Mouse (Mus musculus) megakaryocyte-erythroid progenitor cell, adult 5-6 weeks (primary cell): ENCODE measurements at regions not wholly inside any gene's neighbourhood (a gene's known extent, or its start where the extent isn't known, plus 50 kb on each side); places are given as distances from the start of the nearest gene placed in this dataset.
A peak's percentile ranks its signal among the peaks of the same experiment; 100 is the strongest.

Source experiments
- ATAC-seq: replicated peaks from 2 replicates; pipeline ENCODE4 v1.8.0; 2016; ENCODE audit warnings: mild to moderate bottlenecking, inconsistent platforms; ENCODE audit not compliant: severe bottlenecking, poor library complexity, low FRiP score, low TSS enrichment

DNA sequence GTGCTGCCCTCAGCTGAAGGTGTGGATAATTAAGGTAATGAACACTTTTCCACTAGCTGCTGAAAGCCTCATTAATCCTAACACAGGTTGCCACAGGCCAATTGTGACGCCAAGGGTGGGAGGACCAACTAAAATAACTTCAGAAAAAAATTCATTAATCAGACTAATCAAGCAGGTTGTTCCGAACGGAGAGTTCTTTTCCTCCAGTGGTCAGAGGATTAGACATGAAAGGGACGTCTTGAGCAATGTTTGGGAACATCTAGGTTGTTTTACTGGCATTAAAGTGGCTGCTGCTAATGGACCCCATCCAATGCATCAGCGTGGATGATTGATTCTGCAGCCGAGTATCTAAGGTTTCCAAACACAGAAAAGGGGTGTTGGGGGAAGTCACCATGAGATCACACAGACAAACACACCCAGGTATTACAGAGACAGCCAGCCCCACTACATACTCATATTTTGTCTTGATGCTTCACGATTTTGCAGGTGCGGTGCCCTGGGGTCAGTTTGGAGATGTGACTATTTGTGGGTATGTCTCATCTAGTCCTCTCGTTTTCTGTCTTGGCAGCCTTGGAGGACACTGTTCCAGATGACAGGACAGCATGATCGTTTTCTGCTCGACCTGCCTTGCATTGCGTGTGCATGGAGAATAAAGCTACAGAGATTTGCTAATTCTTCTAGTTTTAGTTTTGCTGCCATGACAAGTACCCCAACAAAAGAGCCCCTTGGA, 164.0 kb downstream of the 4933412E24Rik start:
- ATAC-seq = no peak

DNA sequence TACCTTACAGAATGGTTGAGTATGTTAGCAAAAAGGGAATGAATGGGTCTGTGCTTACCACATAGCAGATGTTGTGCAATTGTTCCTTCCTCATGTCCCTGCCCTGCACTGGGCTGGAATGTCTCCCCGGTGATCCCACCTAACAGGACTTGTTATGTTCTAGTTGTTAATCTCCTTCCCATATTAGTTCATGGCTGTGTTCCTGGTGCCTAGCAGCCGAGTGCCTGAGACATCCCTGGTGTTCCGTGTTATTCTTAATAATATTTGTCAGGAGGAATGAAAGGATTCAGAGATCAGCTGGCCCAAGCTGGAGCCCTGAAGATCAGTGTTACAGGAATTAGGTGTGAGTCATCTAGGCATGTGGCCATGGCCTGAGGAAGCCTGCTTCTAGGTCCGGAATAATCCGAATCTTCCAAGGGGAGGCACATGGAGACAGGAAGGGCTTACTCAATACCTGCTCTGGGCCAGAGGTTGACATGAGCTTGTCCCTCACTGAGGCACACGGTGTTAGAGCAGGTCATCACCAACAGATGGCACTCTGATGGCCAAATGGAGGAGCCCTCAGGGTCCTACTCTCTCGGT, 171.2 kb downstream of the 4933412E24Rik start:
- ATAC-seq = no peak

DNA sequence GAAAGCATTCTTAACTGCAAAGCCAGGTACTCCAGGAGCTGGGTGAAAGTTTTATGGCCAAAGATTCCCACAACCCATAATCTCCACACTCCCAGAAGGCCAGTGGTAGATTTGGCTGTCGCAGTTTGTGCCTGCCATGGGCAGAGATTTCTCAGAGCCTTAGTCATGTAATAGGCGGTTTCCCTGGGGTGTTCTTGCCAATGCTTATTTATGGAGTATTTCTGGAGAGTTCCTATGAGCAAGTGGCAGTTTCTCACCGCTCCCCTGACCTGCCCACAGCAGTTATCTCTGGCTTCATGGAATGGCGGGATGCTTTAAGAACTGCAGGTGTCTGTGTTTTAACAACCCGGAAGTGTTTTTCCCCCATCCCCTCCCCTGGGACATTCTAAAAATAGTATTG, 179.8 kb downstream of the 4933412E24Rik start:
- no peak for ATAC-seq

DNA sequence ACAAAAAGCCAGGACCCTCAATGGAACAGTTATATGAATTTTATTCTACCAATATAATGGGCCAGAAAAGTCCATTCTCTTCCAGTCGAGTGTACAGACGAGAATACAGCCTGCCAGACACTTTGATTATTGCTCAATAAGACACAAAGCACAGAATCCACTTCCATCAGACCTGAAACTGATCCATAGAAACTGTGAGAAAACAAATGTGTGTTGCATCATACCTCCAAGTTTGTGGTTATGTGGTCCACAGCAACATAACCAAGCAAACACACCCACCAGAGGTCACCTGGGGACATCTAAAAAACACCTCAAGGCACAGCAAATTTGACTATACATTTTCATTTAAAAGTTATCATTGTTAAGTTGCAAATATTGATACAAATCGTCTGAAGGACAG, 183.2 kb downstream of the 4933412E24Rik start:
- no peak for ATAC-seq

DNA sequence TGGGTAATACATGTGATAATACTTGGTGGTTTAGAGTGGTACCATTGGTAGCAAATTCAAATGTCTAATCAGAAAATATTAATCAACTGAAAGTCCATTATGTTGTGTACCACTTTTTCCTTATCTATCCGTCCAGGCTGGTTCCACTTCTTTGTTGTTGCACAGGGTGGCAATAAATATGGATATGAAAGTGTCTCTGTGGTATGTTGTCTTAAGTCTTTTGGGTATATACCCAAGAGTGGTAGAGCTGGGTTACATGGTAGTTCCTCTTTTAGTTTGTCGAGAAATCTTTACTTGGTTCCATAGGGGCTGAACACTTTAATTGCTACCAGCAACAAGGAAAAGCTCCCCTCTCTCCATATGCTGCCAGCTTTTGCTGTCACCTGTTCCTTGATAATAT, 184.9 kb downstream of the 4933412E24Rik start:
- no peak for ATAC-seq

DNA sequence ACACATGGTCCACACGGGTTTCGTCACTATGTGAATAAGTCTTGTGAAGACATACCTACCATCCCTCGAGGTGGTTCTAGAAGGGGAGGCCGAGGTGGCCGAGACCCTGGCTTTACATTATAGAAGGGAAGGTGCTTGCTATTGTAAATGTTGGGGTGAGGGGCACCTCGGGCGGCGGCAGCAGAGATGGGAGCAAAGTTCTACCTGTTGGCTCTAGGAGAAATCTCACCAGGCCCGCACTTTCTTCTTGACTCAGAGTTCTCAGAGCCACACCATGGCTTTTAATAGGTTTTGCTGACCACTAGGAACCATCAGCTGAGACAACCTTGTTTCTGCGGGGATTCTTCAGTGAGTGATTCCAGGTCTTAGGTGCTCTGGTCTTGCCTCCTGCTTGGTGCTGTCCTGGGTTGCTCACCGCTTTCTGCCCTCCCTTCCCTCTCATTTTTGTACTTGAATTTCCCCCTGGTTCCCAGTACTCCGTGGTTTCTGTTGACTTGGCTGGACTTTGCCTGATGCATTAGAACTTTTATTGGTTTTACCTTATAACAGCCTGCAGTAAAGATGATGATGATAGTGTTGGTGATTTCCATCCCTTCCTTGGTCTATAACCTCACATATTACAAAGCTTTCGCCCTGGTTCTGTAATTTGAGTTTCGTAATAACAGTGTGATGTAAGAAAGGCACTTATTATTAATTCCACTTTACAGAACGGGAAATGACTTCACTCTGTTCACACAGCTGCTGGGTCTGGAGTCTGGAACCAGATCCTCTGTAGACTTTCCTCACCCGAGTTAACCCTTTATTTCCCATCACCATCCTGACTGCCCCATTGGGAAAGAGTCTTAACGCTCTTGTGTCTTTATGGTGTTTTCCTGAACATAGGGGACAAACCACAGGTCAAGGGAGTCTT, 185.6 kb downstream of the 4933412E24Rik start:
- no peak for ATAC-seq

DNA sequence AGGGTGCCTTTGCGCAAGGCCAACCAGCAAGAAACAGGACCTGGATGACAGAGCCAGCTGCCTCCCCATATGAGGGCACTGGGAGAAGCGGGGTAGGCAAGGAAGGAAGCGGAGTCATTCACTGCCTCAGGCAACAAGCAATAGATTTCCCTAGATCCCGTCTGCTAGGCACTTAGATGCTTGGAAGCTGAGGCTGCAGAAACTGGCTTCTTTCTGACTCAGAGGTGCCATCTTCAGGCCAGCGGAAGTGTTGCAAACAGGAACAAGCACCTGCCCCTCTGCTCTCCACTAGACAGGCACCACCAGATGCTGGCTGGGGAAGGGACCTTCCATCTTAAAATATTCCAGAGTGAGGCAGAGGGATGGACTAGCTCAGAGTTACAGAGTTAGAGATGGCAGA, 188.0 kb downstream of the 4933412E24Rik start:
- peak; percentile 70; the same call in 1 of the 2 replicates for ATAC-seq

DNA sequence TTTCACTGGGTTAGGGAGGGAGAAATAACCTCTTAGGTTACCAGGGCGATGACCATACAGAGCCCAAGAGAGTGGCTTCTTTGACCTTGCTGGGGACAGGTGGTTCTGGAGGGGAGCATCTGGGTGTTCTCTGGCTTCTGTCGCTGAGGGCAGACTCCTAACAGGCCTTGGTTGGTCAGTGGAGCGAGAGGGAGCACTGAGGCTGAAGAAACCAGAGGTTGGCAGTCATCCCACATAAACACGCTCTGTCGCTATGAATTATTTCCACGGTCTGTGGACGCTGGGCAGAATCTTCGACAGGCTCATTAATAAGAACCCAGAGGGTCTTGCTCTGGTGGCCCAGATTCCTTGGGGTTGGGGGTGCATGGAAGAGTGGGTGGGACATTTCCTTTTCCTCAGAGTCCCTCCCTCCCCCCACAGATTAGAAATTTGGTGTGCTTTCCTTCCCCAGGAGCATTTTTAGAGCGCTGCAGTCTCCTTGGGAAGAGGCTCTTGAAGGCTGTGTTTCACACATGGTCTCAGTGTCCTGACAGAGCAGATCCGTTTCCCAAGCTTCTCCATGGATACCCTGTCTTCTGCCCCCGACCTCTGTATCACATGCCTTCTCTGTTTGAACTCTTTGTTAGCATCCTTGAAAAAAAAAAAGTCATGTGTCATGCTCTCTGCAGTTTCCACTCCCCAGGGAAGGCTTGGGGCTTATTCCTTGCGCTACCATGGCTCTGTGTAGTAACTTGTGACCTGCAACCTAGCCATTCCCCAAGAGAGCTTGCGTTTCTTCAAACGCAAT, 190.1 kb downstream of the 4933412E24Rik start:
- ATAC-seq = no peak

DNA sequence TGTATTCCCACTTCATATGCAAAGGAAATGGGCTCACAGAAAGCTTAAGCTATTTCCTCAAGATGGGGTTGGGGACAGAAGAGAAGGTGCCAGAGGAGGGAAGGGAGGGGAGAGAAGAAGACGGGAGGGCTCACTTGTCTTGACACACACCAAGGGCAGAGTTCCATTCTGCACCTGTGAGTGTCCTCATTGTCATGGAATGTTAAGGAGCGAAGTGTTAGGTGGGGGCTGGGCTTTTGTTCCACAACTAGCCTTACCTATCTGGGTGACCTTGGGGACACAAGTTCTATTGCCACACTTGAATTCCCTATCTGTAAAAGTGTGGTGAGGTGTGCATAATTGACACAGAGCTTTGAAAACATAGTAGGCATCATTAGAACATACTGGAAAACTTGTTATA, 192.5 kb downstream of the 4933412E24Rik start:
- ATAC-seq = no peak

DNA sequence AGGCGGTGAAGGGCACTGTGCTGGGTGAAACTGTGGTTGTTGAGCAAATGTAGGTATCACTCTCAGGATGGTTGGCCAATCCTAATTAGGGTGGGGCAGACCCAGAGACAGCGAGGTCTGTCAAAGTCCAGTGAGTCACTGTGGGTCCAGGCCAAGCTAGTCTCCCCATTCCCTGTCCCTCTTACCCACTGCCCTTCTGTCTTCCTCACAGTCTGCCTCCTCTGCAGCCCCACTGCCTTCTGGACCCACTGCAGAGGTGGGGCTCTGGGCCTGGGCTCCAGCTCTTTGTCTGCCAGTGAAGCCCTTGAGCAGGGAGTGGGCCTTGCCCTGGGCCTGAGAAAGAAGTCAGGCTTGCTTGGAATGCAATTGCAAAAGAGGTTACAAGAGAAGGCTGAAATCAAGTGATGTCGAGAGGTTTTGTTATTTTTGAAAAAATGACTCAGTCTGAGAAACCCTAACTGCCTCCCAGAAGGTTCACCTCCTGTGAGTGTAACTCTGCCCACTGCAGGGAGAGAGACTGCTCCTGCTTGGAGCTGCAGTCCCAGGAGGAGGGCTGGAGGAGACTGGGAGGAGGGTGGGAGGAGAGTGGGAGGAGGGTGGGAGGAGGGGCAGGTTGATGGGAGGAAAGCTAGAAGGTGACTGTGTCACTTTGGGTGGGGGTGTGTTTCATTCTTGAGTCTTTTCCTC, 193.3 kb downstream of the 4933412E24Rik start:
- ATAC-seq = no peak

DNA sequence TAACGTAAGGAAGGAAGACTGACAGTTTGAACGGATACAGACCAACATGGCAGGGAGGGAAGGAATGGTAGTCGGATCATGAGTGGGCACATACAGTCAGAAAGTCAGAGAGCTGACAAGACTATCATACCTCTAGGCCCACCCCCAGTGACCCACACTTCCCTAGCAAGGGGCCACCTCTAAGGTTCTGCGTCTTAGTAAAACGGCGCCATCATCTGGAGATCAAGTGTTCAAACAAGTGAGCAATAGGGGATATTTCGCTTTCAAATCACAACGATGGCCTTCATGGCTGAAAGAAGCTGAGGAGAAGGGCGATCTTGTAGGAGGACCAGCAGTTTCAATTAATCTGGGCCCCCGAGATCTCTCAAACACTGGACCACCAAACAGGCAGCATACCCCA, 196.1 kb downstream of the 4933412E24Rik start:
- no peak for ATAC-seq

DNA sequence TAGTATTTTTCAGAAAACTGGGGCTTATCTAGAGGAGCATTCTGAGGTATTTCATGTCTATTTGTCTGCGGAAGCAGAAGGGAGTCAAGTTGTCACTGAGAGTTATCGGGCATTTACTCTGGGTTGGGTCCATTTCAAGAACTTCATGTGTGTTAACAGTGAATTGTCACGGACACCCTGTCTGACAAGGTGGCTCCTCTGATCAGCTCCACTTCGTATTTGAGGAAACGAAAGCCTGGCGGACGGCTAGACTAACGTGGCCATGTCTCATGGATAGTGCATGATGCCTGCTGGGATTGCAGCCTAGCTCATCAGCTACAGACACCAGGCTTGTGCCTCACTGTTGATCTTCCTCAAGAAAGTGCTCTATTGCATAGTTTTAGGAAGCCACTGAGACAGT, 200.4 kb downstream of the 4933412E24Rik start:
- no peak for ATAC-seq

DNA sequence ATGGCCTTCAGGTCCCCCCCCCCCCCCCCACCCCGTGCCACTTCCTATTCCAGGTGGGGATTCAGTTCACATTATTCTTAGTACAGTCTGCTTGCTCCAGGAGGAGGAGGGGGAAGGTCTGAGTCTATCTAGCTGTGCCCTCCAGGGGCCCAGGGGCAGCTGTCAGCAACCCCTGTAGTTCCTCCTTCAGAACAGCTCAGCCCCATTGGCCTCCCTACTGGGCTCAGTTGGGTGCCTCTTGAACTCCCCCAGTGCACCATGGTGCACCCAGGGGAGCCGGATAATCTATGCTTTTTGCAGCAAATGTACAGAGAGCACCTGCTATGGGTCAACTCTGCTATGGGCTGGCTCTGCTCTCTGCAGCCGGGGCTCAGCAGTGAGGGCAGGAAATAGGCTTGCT, 204.8 kb downstream of the 4933412E24Rik start:
- ATAC-seq = no peak

DNA sequence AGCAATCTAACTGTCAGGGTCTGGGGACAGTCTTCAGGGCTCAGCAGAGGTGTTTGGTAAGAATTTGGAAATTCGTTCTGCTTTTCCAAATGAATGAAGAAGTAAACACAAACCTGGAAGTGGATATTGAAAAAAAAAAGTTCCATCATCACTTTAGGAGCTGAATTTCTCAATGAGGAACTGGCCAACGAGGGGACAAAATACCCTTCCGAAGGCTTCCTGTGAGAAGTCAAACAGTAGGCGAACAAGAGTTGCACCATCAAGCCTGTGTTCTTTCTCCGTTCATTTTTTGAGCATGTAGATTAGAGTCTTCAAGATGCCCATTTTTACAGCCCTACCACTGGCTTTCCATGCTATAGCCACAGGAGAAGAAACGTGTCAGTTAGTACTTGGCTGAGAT, 207.1 kb downstream of the 4933412E24Rik start:
- no peak for ATAC-seq

DNA sequence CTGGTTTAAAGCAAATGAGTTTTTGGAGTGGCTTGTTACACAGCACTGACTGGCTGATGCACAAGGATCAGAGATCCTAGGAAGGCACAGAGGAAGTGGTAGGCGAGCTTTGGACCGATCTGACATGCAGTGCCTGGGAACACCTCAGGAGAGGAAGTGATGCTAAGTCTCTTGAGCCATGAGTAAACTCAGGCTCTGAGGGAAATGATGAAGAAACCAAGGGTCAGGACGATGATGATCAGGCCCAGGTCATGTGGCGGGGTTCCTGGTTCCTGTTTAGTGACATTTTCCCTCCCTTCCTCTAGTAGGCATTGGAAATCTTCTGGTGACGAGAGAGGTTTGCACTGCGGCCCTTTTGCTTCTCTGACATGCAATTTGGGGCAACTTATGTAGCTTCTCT, 208.7 kb downstream of the 4933412E24Rik start:
- no peak for ATAC-seq

DNA sequence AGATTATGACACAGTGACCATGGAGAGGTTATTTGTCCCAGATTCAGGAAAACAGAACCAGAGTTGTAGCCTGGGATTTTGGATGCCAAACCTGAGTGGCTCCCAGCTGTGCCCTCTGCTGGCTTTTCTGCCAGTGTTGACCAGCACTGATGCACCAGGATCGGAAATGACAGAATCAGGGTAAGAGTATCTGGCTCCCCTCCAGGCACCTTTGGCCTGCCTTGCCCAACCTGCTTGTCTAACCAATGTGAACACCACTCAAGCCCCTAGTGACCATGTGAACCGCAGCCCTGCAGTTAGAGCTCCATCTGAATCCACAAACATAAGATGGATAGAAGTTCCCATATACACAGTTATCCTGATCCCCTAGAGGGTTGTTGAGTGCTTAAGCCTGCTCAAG, 210.6 kb downstream of the 4933412E24Rik start:
- ATAC-seq = no peak

DNA sequence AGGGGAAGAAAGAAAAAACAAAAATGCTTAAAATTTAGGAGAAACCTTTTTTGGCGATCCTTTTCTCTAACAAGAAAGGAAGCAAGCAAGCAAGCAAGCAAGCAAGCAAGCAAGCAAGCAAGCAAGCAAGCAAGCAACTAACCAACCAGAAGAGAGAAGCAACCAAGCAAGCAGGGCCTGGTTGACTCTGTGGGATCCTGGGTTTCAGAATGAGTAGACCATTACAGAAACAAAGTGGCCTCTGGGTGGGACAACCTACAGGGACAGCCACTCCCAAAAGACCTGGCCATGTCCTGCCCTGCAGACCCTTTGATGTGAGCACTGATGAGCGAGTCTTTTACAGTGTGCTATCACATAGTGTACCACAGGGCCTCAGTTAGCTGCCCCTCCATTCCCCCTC, 211.6 kb downstream of the 4933412E24Rik start:
- no peak for ATAC-seq

DNA sequence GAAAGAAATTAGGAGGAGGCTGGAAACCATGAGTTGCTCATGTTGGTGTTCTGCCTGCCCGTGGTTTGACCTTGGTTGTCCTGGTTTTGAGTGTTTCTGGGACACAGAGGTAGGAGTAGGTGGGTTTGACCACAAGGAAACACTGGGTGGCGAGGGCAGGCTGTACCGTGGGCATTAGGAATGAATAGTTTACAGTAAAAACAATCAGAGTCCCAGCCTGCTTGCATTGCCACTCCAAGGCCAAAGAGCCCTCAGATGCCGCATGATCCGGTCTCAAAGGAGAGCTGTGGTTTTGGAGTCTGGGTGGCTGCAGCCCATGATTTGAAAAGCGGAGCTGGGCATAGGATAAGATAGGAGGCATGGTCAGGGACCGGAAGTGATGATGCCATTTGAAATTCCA, 212.0 kb downstream of the 4933412E24Rik start:
- ATAC-seq = no peak

DNA sequence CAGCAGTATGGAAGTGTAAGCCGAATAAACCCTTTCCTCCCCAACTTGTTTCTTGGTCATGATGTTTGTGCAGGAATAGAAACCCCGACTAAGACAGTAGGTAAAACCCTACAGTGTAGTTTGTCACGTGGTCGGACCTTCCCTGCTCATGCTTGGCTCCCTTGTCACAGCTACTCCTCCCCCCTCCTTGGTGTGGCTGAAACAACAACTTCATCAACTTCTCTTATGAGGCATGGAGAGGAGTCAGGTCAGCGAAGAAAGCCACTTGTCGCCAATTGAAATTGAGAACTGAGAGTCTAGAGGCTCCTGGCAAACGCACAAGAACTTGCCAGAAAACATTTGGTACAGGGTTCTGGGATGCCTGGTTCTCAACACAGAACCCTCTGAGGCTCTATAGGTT, 214.1 kb downstream of the 4933412E24Rik start:
- ATAC-seq = no peak
